Mouse (Mus musculus) hindbrain, embryonic 16.5 days (tissue): Measurements from ENCODE around the gene Ctbp2. TPM values are rescaled to one million over a fixed set of nuclear protein-coding genes. Genes with fewer than 3 reads are reported as not detected.

Experiments used
- ATAC-seq: fragments of 200-750 bp; cut with Nextera tagmentation; 2 replicates; pipeline ENCODE4 v1.8.0; 2017; ENCODE audit warnings: moderate TSS enrichment, moderate library complexity
- H3K27ac ChIP-seq: fragments of 300-500 bp; sonication (generic); 2 replicates; pipeline ENCODE4 v1.5.1; 2014; ENCODE audit warnings: low read depth, mild to moderate bottlenecking, control low read depth, low read length, moderate library complexity
- H3K27me3 ChIP-seq: fragments of 300-500 bp; sonication (generic); replicated peaks from 2 replicates; pipeline ENCODE4 v1.6.1; 2014; ENCODE audit warnings: low read length; ENCODE audit not compliant: control insufficient read depth, insufficient read depth
- H3K36me3 ChIP-seq: fragments of 300-500 bp; sonication (generic); 2 replicates; pipeline ENCODE4 v1.6.1; 2014; ENCODE audit warnings: mild to moderate bottlenecking, low read length, moderate library complexity, mixed read lengths; ENCODE audit not compliant: control insufficient read depth, insufficient read depth
- H3K4me1 ChIP-seq: fragments of 300-500 bp; sonication (generic); 2 replicates; pipeline ENCODE4 v1.6.1; 2014; ENCODE audit warnings: low read depth, low read length; ENCODE audit not compliant: control insufficient read depth, insufficient read depth
- H3K4me2 ChIP-seq: fragments of 300-500 bp; sonication (generic); 2 replicates; pipeline ENCODE4 v1.6.1; 2014; ENCODE audit warnings: mild to moderate bottlenecking, low read length, control low read depth, moderate library complexity
- H3K4me3 ChIP-seq: fragments of 300-500 bp; sonication (generic); 2 replicates; pipeline ENCODE4 v1.5.1; 2014; ENCODE audit warnings: mild to moderate bottlenecking, low read length, control low read depth, moderate library complexity
- H3K9ac ChIP-seq: fragments of 300-500 bp; sonication (generic); 2 replicates; pipeline ENCODE4 v1.6.1; 2014; ENCODE audit warnings: low read depth, mild to moderate bottlenecking, control low read depth, low read length, moderate library complexity
- H3K9me3 ChIP-seq: fragments of 300-500 bp; sonication (generic); 2 replicates; pipeline ENCODE4 v1.6.1; 2014; ENCODE audit warnings: mild to moderate bottlenecking, low read length, moderate library complexity; ENCODE audit not compliant: control insufficient read depth
- WGBS: fragments of 180-500 bp; shearing (Covaris S2); extraction: QIAGEN DNeasy Blood & Tissue Kit; methylation state at CpG from one replicate; pipeline ENCODE4 v1.1.7; 2014; 5-methylcytosine and 5-hydroxymethylcytosine counted together
- polyA plus RNA-seq: library from polyadenylated mRNA; unstranded; fragments of >200 nt; fragmentation: Nextera tagmentation; extraction: Ambion mirVana; gene quantifications from 2 replicates; pipeline ENCODE4 v1.2.1, GENCODE M21; 2015

Gene Ctbp2
- polyA plus RNA-seq, 1 experiment from 2014 or later, result 44.9 TPM

GRCm38 (mm10) chr7:132977981-132978380 is 146.2 kb downstream of the Ctbp2 start:
- no peak overlapping the region for H3K4me3 ChIP-seq
- no peak overlapping the region for H3K27ac ChIP-seq
- H3K4me2 ChIP-seq, result no peak overlapping the region
- no peaks in the 10 kb centered on the region for H3K27me3 ChIP-seq
- WGBS, result 94% methylated on average over 2 of the region's 2 CpGs
- peaks cover 6% of the 10 kb centered on the region; the same call in 1 of the 2 replicates for H3K36me3 ChIP-seq
- ATAC-seq, result no peak
- no peaks in the 10 kb centered on the region for H3K9me3 ChIP-seq
- H3K4me1 ChIP-seq, result no peaks in the 10 kb centered on the region
- H3K9ac ChIP-seq, result no peak overlapping the region

GRCm38 (mm10) chr7:132976079-132976478 is 148.1 kb downstream of the Ctbp2 start:
- 68% methylated on average over 2 of the region's 2 CpGs for WGBS
- Histone ChIP-seq H3K27ac (no peak overlapping the region), H3K9me3 (no peaks in the 10 kb centered on the region)

GRCm38 (mm10) chr7:132972079-132972478 is 152.1 kb downstream of the Ctbp2 start:
- no peaks in the 10 kb centered on the region for H3K9me3 ChIP-seq
- no peak overlapping the region for H3K4me2 ChIP-seq
- WGBS, result 96% methylated on average over 2 of the region's 2 CpGs
- H3K27ac ChIP-seq, result no peak overlapping the region
- H3K4me1 ChIP-seq, result no peaks in the 10 kb centered on the region
- no peak overlapping the region for H3K9ac ChIP-seq
- peaks cover 6% of the 10 kb centered on the region; the same call in 1 of the 2 replicates for H3K36me3 ChIP-seq
- no peak for ATAC-seq
- H3K4me3 ChIP-seq, result no peak overlapping the region
- no peaks in the 10 kb centered on the region for H3K27me3 ChIP-seq

More at GRCm38 (mm10) chr7:132976079-132976478, 148.1 kb downstream of the Ctbp2 start:
- ATAC-seq, result no peak
- Histone ChIP-seq H3K36me3 (peaks cover 6% of the 10 kb centered on the region; the same call in 1 of the 2 replicates), H3K27me3 (no peaks in the 10 kb centered on the region), H3K4me1 (no peaks in the 10 kb centered on the region), H3K4me3 (no peak overlapping the region), H3K9ac (no peak overlapping the region), H3K4me2 (no peak overlapping the region)

GRCm38 (mm10) chr7:132965707-132966106 is 158.4 kb downstream of the Ctbp2 start:
- WGBS, result 85% methylated on average over 2 of the region's 2 CpGs
- Histone ChIP-seq H3K4me2 (no peak overlapping the region), H3K27me3 (no peaks in the 10 kb centered on the region), H3K27ac (no peak overlapping the region), H3K4me3 (no peak overlapping the region), H3K36me3 (no peaks in the 10 kb centered on the region), H3K4me1 (no peaks in the 10 kb centered on the region), H3K9me3 (no peaks in the 10 kb centered on the region), H3K9ac (no peak overlapping the region)
- no peak for ATAC-seq

GRCm38 (mm10) chr7:132964395-132964794 is 159.8 kb downstream of the Ctbp2 start:
- no peaks in the 10 kb centered on the region for H3K27me3 ChIP-seq
- WGBS, result 85% methylated on average over 3 of the region's 3 CpGs

GRCm38 (mm10) chr7:132950613-132951012 is 173.5 kb downstream of the Ctbp2 start:
- 93% methylated on average over 3 of the region's 3 CpGs for WGBS
- no peak for ATAC-seq

More at GRCm38 (mm10) chr7:132964395-132964794, 159.8 kb downstream of the Ctbp2 start:
- Histone ChIP-seq H3K4me1 (no peaks in the 10 kb centered on the region), H3K9ac (no peak overlapping the region), H3K9me3 (no peaks in the 10 kb centered on the region), H3K27ac (no peak overlapping the region), H3K4me3 (no peak overlapping the region), H3K4me2 (no peak overlapping the region), H3K36me3 (no peaks in the 10 kb centered on the region)
- no peak for ATAC-seq

GRCm38 (mm10) chr7:132949968-132950367 is 174.2 kb downstream of the Ctbp2 start:
- Histone ChIP-seq H3K4me3 (no peak overlapping the region), H3K4me2 (no peak overlapping the region), H3K9me3 (no peaks in the 10 kb centered on the region), H3K36me3 (no peaks in the 10 kb centered on the region), H3K27me3 (no peaks in the 10 kb centered on the region), H3K4me1 (no peaks in the 10 kb centered on the region), H3K9ac (no peak overlapping the region), H3K27ac (no peak overlapping the region)
- WGBS, result 77% methylated on average over 4 of the region's 4 CpGs
- ATAC-seq, result no peak

More at GRCm38 (mm10) chr7:132950613-132951012, 173.5 kb downstream of the Ctbp2 start:
- Histone ChIP-seq H3K27me3 (no peaks in the 10 kb centered on the region), H3K9ac (no peak overlapping the region), H3K36me3 (no peaks in the 10 kb centered on the region), H3K27ac (no peak overlapping the region), H3K4me1 (no peaks in the 10 kb centered on the region), H3K9me3 (no peaks in the 10 kb centered on the region), H3K4me3 (no peak overlapping the region), H3K4me2 (no peak overlapping the region)

- no peaks in the 10 kb centered on the region for H3K27me3 ChIP-seq
- no peaks in the 10 kb centered on the region for H3K4me1 ChIP-seq
- H3K27ac ChIP-seq, result no peak overlapping the region
- H3K4me2 ChIP-seq, result no peak overlapping the region
- ATAC-seq, result no peak
- H3K4me3 ChIP-seq, result no peak overlapping the region
- 86% methylated on average over 2 of the region's 2 CpGs for WGBS
- no peaks in the 10 kb centered on the region for H3K9me3 ChIP-seq
- H3K36me3 ChIP-seq, result no peaks in the 10 kb centered on the region
- H3K9ac ChIP-seq, result no peak overlapping the region
Observed at GRCm38 (mm10) chr7:132940569-132940968, 183.6 kb downstream of the Ctbp2 start.

GRCm38 (mm10) chr7:132939118-132939517 is 185.0 kb downstream of the Ctbp2 start:
- Histone ChIP-seq H3K9ac (no peak overlapping the region), H3K27me3 (no peaks in the 10 kb centered on the region), H3K4me1 (no peaks in the 10 kb centered on the region), H3K4me3 (no peak overlapping the region), H3K4me2 (no peak overlapping the region), H3K9me3 (no peaks in the 10 kb centered on the region), H3K36me3 (no peaks in the 10 kb centered on the region), H3K27ac (no peak overlapping the region)
- WGBS, result 93% methylated on average over 2 of the region's 2 CpGs
- no peak for ATAC-seq
